Mouse (Mus musculus) MEL (cell line): ENCODE data around the gene Ankrd44. TPM values are rescaled to one million over a fixed set of nuclear protein-coding genes. Genes with fewer than 3 reads are reported as not detected.

Source experiments
- DNase-seq: peaks from one replicate; pipeline ENCODE4 v3.0.0; 2011; ENCODE audit warnings: low read depth, low spot score
- H3K27ac ChIP-seq: 2 replicates; pipeline ENCODE4 v1.5.1; 2012; ENCODE audit warnings: low read depth, mild to moderate bottlenecking, control low read depth, low read length, moderate library complexity; ENCODE audit not compliant: control insufficient read depth
- H3K27me3 ChIP-seq, 2 experiments: fragments of 150-350 bp in 1 of 2; sonication (generic) in 1 of 2; 2 replicates each; pipeline ENCODE4 v1.6.1; 2012; ENCODE audit warnings: low read length in 2 of 2, mild to moderate bottlenecking in 2 of 2, improper control_type of control experiment in 1 of 2, moderate library complexity in 1 of 2; ENCODE audit not compliant: insufficient read depth in 2 of 2, control insufficient read depth in 1 of 2
- H3K36me3 ChIP-seq, 2 experiments: 2 replicates each; pipeline ENCODE4 v1.6.1; 2012 to 2014; ENCODE audit warnings: low read length in 2 of 2, improper control_type of control experiment in 1 of 2, inconsistent platforms in 1 of 2, mild to moderate bottlenecking in 1 of 2; ENCODE audit not compliant: insufficient read depth in 2 of 2, control insufficient read depth in 1 of 2
- H3K4me1 ChIP-seq, 2 experiments: fragments of 150-350 bp in 1 of 2; sonication (generic) in 1 of 2; 2 replicates each; pipeline ENCODE4 v1.6.1; 2012; ENCODE audit warnings: low read length in 2 of 2, improper control_type of control experiment in 1 of 2, mild to moderate bottlenecking in 1 of 2; ENCODE audit not compliant: insufficient read depth in 2 of 2, control insufficient read depth in 1 of 2
- H3K4me3 ChIP-seq, 2 experiments: fragments of 150-350 bp in 1 of 2; sonication (generic) in 1 of 2; 2 replicates each; pipeline ENCODE4 v1.5.1; 2012; ENCODE audit warnings: low read depth in 2 of 2, low read length in 2 of 2, mild to moderate bottlenecking in 2 of 2, moderate library complexity in 2 of 2, control low read depth in 1 of 2, improper control_type of control experiment in 1 of 2; ENCODE audit not compliant: control insufficient read depth in 1 of 2, insufficient read depth in 1 of 2
- H3K79me2 ChIP-seq: 2 replicates; pipeline ENCODE4 v1.6.1; 2012; ENCODE audit warnings: mild to moderate bottlenecking, low read length, moderate library complexity; ENCODE audit not compliant: control insufficient read depth, poor library complexity, insufficient read depth
- H3K9ac ChIP-seq: 2 replicates; pipeline ENCODE4 v1.6.1; 2012; ENCODE audit warnings: low read depth, mild to moderate bottlenecking, control low read depth, low read length, moderate library complexity; ENCODE audit not compliant: control insufficient read depth, poor library complexity, severe bottlenecking
- H3K9me3 ChIP-seq: fragments of 150-350 bp; sonication (generic); replicated peaks from 2 replicates; pipeline ENCODE4 v1.6.1; 2012; ENCODE audit warnings: mild to moderate bottlenecking, low read length, improper control_type of control experiment, moderate library complexity; ENCODE audit not compliant: insufficient read depth
- CTCF ChIP-seq, 3 experiments: IDR thresholded peaks in 2 of 3; conservative IDR thresholded peaks in 1 of 3; 2 replicates each; pipeline ENCODE4 v1.5.1; 2011 to 2012; ENCODE audit warnings: low read length in 3 of 3, low read depth in 2 of 3, mild to moderate bottlenecking in 2 of 3, improper control_type of control experiment in 1 of 3, inconsistent platforms in 1 of 3, mixed read lengths in 1 of 3, moderate library complexity in 1 of 3; ENCODE audit not compliant: control insufficient read depth in 1 of 3, insufficient read depth in 1 of 3, poor library complexity in 1 of 3, severe bottlenecking in 1 of 3
- E2F4 ChIP-seq: IDR thresholded peaks from 2 replicates; pipeline ENCODE4 v1.6.1; 2011; ENCODE audit warnings: low read depth, low read length, improper control_type of control experiment, borderline replicate concordance
- ELF1 ChIP-seq: IDR thresholded peaks from 2 replicates; pipeline ENCODE4 v1.6.1; 2014; ENCODE audit warnings: low read depth, mild to moderate bottlenecking, inconsistent platforms, low read length, improper control_type of control experiment, moderate library complexity
- EP300 ChIP-seq, 2 experiments: IDR thresholded peaks; 2 replicates each; pipeline ENCODE4 v1.6.1; 2011; ENCODE audit warnings: improper control_type of control experiment in 2 of 2, low read length in 2 of 2, low read depth in 1 of 2, mild to moderate bottlenecking in 1 of 2
- HCFC1 ChIP-seq: IDR thresholded peaks from 2 replicates; pipeline ENCODE4 v1.6.1; 2012; ENCODE audit warnings: low read depth, mild to moderate bottlenecking, inconsistent platforms, low read length, improper control_type of control experiment, moderate library complexity
- JUND ChIP-seq: IDR thresholded peaks from 2 replicates; pipeline ENCODE4 v1.6.1; 2011; ENCODE audit warnings: low read depth, mild to moderate bottlenecking, improper control_type of control experiment, low read length
- KAT2A ChIP-seq: conservative IDR thresholded peaks from 2 replicates; pipeline ENCODE4 v1.6.1; 2012; ENCODE audit warnings: low read depth, low read length, improper control_type of control experiment, inconsistent platforms
- NELFE ChIP-seq: IDR thresholded peaks from 2 replicates; pipeline ENCODE4 v1.6.1; 2011; ENCODE audit warnings: low read depth, low read length, improper control_type of control experiment
- POLR2AphosphoS5 ChIP-seq: IDR thresholded peaks from 2 replicates; pipeline ENCODE4 v1.6.1; 2012; ENCODE audit warnings: low read depth, borderline replicate concordance, mild to moderate bottlenecking, inconsistent platforms, low read length, moderate library complexity, mixed read lengths
- RCOR1 ChIP-seq: IDR thresholded peaks from 2 replicates; pipeline ENCODE4 v1.6.1; 2012; ENCODE audit warnings: low read depth, mild to moderate bottlenecking, inconsistent platforms, low read length, improper control_type of control experiment
- TAL1 ChIP-seq: IDR thresholded peaks from 2 replicates; pipeline ENCODE4 v1.6.1; 2012; ENCODE audit warnings: mild to moderate bottlenecking, inconsistent platforms, low read length, moderate library complexity, mixed read lengths
- TCF12 ChIP-seq: IDR thresholded peaks from 2 replicates; pipeline ENCODE4 v1.6.1; 2014; ENCODE audit warnings: low read depth, mild to moderate bottlenecking, inconsistent platforms, low read length, improper control_type of control experiment, moderate library complexity
- USF1 ChIP-seq: IDR thresholded peaks from 2 replicates; pipeline ENCODE4 v1.6.1; 2014; ENCODE audit warnings: low read depth, mild to moderate bottlenecking, inconsistent platforms, low read length, improper control_type of control experiment, moderate library complexity
- ZKSCAN1 ChIP-seq: IDR thresholded peaks from 2 replicates; pipeline ENCODE4 v1.6.1; 2012; ENCODE audit warnings: low read depth, mild to moderate bottlenecking, inconsistent platforms, low read length, improper control_type of control experiment, moderate library complexity
- ZMIZ1 ChIP-seq: IDR thresholded peaks from 2 replicates; pipeline ENCODE4 v1.6.1; 2012; ENCODE audit warnings: low read depth, mild to moderate bottlenecking, inconsistent platforms, low read length, improper control_type of control experiment, moderate library complexity
- ZNF384 ChIP-seq: IDR thresholded peaks from 2 replicates; pipeline ENCODE4 v1.6.1; 2012; ENCODE audit warnings: low read depth, mild to moderate bottlenecking, inconsistent platforms, low read length, improper control_type of control experiment
- polyA plus RNA-seq, 2 experiments: library from polyadenylated mRNA; stranded (reverse) in 1 of 2; unstranded in 1 of 2; fragments of >175 nt in 1 of 2; fragments of >200 nt in 1 of 2; gene quantifications; 2 replicates each; pipeline versions ENCODE4 v1.2.1 to v1.2.4; 2012; ENCODE audit warnings: low replicate concordance in 2 of 2, low read depth in 1 of 2; ENCODE audit not compliant: insufficient read length in 2 of 2, insufficient read depth in 1 of 2, missing spikeins in 1 of 2
- total RNA-seq: library from RNA; depleted of rRNA; stranded (reverse); fragments of 300-350 nt; gene quantifications from 2 replicates; pipeline ENCODE4 v1.2.3, GENCODE M21; 2012

Gene Ankrd44
- total and polyA plus RNA-seq, 3 experiments = 2.3 to 4.4 TPM; not detected in 1

- no peak overlapping the region for H3K9ac ChIP-seq
- H3K4me3 ChIP-seq = no peak overlapping the region
- peaks cover 6 to 27% of the 10 kb centered on the region in 2 experiments for H3K4me1 ChIP-seq
- no peaks in the 10 kb centered on the region for H3K9me3 ChIP-seq
- no peaks in the 10 kb centered on the region for H3K27me3 ChIP-seq
- no peak overlapping the region for H3K27ac ChIP-seq
- no peaks in the 10 kb centered on the region for H3K79me2 ChIP-seq
- no peak for TF ChIP-seq ZNF384
- peaks cover 0 to 22% of the 10 kb centered on the region in 2 experiments; a peak in 2 of 4 replicates for H3K36me3 ChIP-seq
- no peak for DNase-seq
Observed at GRCm38 (mm10) chr1:54905632-54906031, 20.6 kb downstream of the Ankrd44 start.

DNA sequence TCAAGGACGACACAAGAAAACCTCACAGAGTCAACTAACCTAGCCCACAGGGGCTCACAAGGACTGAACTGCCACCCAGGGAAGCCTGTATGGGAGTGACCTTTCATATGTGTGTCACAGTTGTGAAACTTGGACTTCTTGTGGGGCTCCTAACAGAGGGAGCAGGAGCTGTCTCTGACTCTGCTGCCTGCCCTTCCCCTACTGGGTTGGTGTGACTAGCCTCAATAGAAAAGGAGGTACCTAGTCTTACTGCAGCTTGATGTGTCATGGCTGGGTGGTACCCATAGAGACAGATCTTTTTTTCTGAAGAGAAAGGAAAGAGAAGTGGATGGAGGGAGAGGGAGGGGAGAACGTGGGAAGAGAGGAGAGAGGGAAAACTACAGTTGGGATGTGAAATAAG is 22.0 kb downstream of the Ankrd44 start:
- Histone ChIP-seq H3K9me3 (no peaks in the 10 kb centered on the region), H3K79me2 (no peaks in the 10 kb centered on the region), H3K27ac (no peak overlapping the region), H3K9ac (no peak overlapping the region), H3K4me1 (peaks cover 3 to 22% of the 10 kb centered on the region in 2 experiments), H3K4me3 (no peak overlapping the region), H3K36me3 (peaks cover 0 to 12% of the 10 kb centered on the region in 2 experiments; a peak in 2 of 4 replicates), H3K27me3 (no peaks in the 10 kb centered on the region)
- TF ChIP-seq JUND (no peak), POLR2AphosphoS5 (no peak), KAT2A (no peak), ELF1 (no peak), EP300 (IDR thresholded peaks at IDR 0.05; ENCODE audit: low read depth in 1 of 2, low read length in 2 of 2) (no peak), ZMIZ1 (no peak), RCOR1 (no peak), USF1 (no peak), TCF12 (no peak), E2F4 (no peak), CTCF (IDR thresholded peaks at IDR 0.05 in 2 of 3, conservative IDR thresholded peaks at IDR 0.05 in 1 of 3; ENCODE audit: control insufficient read depth in 1 of 3, insufficient read depth in 1 of 3, low read depth in 2 of 3, low read length in 3 of 3, poor library complexity in 1 of 3, severe bottlenecking in 1 of 3) (no peak), ZKSCAN1 (no peak), TAL1 (no peak), HCFC1 (no peak), NELFE (no peak)
- DNase-seq = no peak
